Mouse (Mus musculus) thymus, adult 18-20 months (tissue): ENCODE measurements around the gene Zfp605.
"Not testable (repeated sequence)": the region's sequence is repeated elsewhere in the genome, so short reads cannot be mapped to it uniquely, and the experiment has no call there.

Experiments
- DNase-seq, 2 experiments: peaks; one replicate each; pipeline ENCODE4 v3.0.0; 2022; ENCODE audit warnings: mixed read lengths in 2 of 2

The Zfp605 gene

DNA sequence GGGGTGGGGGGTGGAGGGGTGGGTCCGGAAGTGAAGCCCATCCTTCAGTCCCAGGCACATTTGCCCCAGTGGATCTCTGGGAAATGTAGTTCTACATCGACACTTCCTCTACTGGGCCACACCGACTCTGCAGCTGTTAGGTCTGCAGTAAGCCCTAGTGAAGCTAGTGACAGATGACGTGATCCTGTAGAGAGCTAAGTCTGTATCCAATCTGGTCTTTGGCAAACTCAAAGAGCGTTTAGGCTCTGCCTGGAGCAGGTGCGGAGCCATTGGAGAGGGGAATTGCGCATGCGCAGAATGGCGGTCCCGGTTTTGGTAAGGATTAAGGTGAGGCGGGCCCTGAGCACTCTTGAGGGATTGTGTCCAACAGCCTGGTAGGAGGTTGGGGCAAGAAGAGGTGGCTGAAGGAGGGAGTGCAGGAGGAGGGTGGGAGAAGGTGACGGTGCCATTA is at the start of gene Zfp605:
Gene Zfp605 (plus strand): TSS at position 102 of the 451 bp plus-strand sequence.
- peak; percentile 75 to 81 for DNase-seq

DNA sequence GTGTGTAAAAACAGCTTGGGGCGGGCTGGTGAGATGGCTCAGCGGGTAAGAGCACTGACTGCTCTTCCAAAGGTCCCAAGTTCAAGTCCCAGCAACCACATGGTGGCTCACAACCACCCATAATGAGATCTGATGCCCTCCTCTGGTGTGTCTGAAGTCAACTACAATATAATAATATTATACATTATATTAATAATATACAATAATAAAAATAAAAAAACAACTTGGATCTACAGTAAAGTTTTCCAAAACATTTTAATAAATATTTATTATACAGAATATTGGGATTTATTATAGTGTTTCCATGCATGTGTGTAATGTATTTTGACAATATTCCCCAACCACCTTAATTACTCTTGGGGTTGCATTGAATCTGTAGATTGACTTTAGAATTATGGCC is 37.5 kb upstream of the Zfp605 start, which contains the start of gene Gm17655:
Gene Gm17655 (minus strand): TSS at position 101 of the 400 bp plus-strand sequence.
- not testable (repeated sequence) for DNase-seq

- no peak for DNase-seq
Measured at GRCm38 (mm10) chr5:110082961-110083360, 26.9 kb upstream of the Zfp605 start.

- no peak for DNase-seq
Measured at GRCm38 (mm10) chr5:110086161-110086866, 23.6 kb upstream of the Zfp605 start.

GRCm38 (mm10) chr5:110091546-110091945 is 18.3 kb upstream of the Zfp605 start:
- DNase-seq, result peak in 1 of 2 experiments; percentile 66

- peak; percentile 80 to 88 for DNase-seq
Measured at GRCm38 (mm10) chr5:110094030-110094846, 15.7 kb upstream of the Zfp605 start, which contains the start of gene Gm35315. Gene Gm35315, minus strand, starts transcription at chr5:110094420.

DNA sequence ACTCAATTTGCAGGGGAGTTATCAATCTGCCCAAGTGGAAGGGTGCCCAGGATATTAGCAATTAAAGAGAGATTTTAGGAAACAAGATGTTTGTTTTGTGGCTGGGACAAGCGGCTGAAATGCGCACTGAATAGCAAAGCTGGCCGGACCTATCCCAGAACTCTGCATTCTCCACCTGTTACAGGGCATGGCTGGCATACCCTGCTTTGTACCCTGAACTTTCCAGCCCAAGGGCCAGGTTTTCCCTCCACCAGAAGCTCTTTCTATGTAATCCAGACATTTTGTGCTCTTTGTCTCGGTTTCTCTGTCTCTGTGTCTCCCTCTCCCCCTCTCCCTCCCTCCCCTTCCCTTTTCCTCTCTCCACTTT is 15.1 kb upstream of the Zfp605 start:
- DNase-seq, result no peak

- DNase-seq, result peak in 1 of 2 experiments; percentile 43
Measured at GRCm38 (mm10) chr5:110098991-110099477, 10.9 kb upstream of the Zfp605 start.

DNA sequence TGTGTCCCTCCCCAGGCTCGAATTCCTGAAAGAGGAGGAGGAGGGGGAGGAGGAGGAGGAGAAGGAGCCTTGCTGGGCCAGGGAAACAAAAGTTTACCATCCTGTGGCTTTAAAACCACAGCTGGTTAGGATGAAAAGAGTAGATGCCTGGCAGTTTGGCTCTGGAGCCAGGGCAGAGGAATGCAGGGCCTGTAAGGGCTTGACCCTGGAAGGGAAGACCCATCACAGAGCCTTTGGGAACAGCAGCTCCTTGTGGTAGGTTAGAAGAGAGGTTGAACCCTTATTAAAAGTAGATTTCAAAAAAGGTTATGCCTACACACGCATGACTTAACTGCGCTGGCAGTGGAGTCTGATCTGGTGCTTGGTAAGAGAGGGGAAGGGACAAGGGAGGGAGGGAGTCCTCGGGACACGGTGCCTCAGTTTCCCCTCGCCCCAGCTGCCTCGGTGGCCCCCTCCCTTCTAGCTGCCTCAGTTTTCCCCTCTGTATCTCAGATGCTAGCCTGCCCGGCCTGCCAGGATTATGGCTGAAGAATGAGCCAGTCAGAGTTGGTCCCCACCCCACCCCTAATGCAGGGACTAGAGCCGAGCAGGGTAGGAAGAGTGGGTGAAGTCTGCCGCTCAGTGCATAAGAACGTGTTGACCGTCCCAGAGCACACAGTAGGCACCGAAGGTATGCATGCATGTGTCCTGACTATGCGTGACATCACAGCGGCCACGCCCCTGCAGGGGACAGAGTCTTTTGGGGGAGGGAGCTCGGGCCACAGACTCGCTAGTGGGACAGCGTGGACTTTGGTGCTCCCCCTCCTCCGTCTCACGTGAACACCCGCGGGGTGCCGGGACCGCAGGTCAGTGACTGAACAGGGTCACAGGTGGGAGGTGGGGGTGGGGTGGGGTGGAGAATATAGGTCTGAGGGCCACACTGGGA is 10.0 kb upstream of the Zfp605 start, which contains the start of gene Plcxd1:
Gene Plcxd1 (plus strand): TSS at position 314 of the 925 bp plus-strand sequence.
- DNase-seq, result peak in 1 of 2 experiments; percentile 40

GRCm38 (mm10) chr5:110100921-110101631 is 8.8 kb upstream of the Zfp605 start:
- DNase-seq, result peak in 1 of 2 experiments; percentile 70

- DNase-seq, result peak in 1 of 2 experiments; percentile 48
Measured at GRCm38 (mm10) chr5:110101716-110102347, 8.1 kb upstream of the Zfp605 start.

GRCm38 (mm10) chr5:110102429-110102828 is 7.5 kb upstream of the Zfp605 start:
- no peak for DNase-seq

GRCm38 (mm10) chr5:110102853-110103625 is 6.9 kb upstream of the Zfp605 start:
- DNase-seq, result no peak

DNA sequence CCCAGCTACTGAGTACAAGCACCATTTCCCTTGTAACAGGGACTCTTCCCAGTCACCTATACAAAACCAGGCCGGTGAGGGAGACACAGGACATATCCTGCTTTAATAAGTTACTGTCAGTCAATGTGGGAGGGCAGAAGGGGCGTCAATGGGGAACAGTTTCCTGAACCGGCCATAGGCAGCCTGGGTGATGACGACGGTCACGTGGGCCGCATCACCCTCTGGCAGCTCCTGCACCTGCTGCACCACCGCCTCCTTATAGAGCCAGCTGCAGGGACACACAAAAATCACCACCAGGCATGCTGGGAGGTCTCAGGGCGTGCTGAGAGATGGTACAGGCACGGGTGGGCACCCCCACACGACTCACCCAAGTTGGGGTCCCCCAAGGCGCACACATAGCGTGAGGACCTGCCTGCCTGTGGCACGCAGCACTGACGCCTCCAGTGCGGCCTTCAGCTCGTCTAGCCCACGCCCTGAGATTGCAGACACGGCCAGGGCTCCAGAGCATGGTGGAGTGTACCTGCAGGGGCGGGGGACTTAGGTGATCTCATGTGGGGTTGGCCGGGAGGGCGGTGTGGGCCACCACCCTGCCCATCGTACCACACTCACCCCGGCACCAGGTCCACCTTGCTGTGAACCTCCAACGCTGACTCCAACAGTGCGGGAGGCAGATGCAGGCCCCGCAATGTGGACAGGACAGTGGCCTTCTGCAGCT is 5.8 kb upstream of the Zfp605 start:
- DNase-seq, result no peak

DNA sequence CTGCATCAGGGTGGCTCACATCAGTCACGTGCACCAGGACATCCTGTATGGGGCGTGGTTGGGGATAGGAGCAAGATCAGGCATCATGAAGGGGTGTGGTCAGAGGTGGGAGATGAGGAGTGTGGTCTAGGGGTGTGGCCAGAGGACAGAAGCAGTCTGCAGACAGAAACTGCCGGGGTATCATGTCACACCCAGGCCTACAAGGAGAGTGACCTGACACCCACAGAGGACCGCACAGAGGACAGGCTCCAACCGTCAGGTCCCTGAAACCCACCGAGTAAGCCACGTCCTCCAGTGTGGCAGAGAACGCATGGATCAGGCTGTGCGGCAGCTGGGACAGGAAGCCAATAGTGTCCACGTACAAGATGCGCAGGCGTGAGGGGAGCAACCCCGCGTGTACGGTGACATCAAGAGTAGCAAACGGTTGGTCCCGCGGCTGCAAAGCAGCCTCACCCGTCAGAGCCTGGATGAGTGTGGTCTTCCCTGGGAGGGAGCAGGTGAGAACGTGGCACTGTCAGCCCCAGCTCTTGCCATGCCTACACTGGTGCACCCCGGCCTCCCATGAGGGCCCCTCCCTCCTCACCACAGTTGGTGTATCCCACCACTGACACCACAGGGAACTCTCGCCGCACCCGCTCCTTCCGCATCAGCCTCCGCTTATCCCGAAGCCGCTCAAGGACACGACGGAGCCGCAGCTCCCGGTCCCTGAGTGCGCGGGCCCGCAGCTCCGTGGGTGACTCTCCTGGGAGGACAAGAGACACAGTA is 5.1 kb upstream of the Zfp605 start:
- DNase-seq, result no peak

- DNase-seq, result peak in 1 of 2 experiments; percentile 10
Measured at GRCm38 (mm10) chr5:110106140-110106871, 3.6 kb upstream of the Zfp605 start.

DNA sequence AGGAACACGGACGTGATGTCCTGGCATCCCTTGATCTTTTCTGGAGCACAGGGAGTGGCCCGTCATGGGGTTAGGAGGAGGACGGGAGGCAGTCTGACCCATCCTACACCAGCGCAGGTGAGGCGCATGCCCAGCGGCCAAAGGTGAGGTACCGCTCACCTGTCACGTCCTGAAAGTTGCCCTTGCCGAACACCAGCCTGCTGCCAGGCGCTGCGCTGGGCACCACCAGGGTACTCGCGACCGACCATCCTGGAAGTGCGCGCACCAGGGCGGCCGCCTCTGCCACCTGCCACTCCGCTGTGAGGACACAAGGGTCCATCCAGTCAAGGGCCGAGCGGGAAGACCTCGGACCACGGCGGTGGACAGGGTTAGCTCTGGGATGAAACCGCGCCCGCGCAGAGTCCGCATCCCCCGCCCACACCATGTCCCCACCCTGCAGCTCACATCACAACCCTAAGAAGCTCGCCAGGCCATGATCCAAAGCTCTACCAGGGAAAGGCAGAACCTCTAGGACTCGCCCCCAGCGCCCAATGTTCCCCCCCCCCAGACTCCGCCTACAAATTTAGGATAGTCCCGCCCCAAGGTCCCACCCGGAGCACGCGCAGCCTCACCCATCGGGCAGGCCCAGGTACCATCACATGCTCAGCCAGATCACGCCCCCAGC is 2.9 kb upstream of the Zfp605 start:
- peak in 1 of 2 experiments; percentile 46 for DNase-seq
